10 mouse cellular contexts compared by ENCODE assay signal in the genomic region with DNA sequence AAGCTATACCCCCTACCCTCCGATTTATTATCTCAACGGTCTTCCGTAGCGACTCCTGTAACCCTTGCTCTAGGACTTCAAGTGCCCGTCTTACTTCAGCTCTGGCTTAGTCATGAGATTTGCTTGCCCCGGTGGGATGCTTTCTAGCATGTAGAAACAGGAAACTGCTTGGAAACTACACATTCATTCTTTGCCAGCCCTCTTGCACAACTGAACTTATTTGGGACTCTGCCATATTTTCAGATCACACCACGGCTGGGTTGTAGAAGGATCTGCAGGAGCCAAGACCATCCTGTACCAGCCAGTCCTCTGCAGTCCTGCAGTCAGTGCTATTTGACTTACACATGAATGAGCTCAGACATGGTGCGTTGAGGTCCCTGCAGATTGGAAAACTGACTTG.
DNase-seq lines count a peak whose midpoint lies in the region.
"Had no signal": no experiment of that assay in that cellular context is flagged by ENCODE, and none has a peak within 500 bp of the region (broad histone marks: within the 10 kb centered on the region; RNA-seq: fewer than 3 reads in every experiment).

No protein-coding gene starts in this region.

- intact Hi-C loops in gastrocnemius, postnatal 14 days (cut with DNase I; ENCODE audit: low total_unique reads), result no loop called here
- intact Hi-C loops in heart, postnatal 10 days (cut with DNase I), result no loop called here

- DNase-seq in gastrocnemius, adult 18-20 months (ENCODE audit: low spot score), result peak; percentile 76
- DNase-seq in gastrocnemius, postnatal 14 days, result no peak
- DNase-seq in ovary, adult 18-20 months (ENCODE audit: low spot score), result peak; percentile 5
- no peak for DNase-seq in ovary, postnatal 10 days (ENCODE audit: low spot score)
- peak; percentile 45 for DNase-seq in heart, postnatal 10 days
- DNase-seq in lung, postnatal 36 days, result peak; percentile 71
- DNase-seq in T-cell, adult 2 months (ENCODE audit: low spot score), result no peak
- no peak for DNase-seq in right cerebral cortex, adult 2 months (ENCODE audit: low spot score in 2 of 2)
- DNase-seq: cerebellum, adult 11-12 months; midbrain, embryonic 14.5 days had no signal

Comparison
In these comparisons a context has a peak if more than half of its experiments do, and no peak if none do; other contexts are left out.
1. DNase-seq: peak in gastrocnemius, adult 18-20 months (single experiment), ovary, adult 18-20 months (single experiment), heart, postnatal 10 days (2 of 2) and lung, postnatal 36 days (single experiment); none in gastrocnemius, postnatal 14 days (single experiment), ovary, postnatal 10 days (single experiment), T-cell, adult 2 months (single experiment) and right cerebral cortex, adult 2 months (0 of 2).